Mouse (Mus musculus): Measurements from ENCODE around the gene Kif21a.
A peak's percentile ranks its signal among the peaks of the same experiment; 100 is the strongest.

The Kif21a gene

DNA sequence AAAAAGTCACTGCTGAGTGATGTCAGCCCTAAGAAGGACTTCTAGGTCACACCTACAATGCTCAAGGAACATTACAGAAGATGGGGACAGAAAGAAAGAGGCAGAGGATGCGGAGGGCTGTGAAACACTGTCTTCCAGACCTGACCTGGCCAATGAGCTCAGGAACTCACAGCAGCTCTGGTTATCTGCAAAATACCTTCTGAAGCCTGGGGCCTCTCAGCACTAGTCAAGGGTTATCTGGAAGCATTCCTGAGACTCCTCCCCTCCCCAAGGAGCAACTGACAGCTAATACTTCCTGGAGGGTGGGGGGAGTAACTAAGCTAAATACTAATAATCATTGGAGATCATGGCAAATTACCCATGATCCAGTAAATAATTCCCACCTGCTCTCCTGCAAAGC is 111.3 kb downstream of the Kif21a start:
- DNase-seq (ENCODE audit: extremely low spot score), result no peak

DNA sequence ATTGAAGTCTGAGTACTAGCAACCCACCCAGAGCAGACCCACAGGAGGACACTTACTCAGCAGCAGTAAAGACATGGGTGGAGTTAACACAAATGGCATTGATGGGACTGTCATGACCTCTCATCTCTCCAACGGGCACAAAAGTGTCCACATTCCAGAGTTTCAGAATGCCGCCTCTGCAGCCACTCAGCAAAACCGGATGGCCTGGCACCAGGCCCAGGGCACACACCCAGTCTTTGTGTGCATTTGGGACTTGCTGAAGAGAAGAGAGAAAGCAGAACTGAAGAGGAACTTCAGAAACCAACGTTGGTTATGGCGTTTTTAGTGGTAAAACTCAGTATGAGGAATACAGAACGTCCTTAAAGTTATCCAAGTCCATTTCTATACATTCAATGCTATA is 114.2 kb downstream of the Kif21a start:
- DNase-seq (ENCODE audit: extremely low spot score), result no peak

DNA sequence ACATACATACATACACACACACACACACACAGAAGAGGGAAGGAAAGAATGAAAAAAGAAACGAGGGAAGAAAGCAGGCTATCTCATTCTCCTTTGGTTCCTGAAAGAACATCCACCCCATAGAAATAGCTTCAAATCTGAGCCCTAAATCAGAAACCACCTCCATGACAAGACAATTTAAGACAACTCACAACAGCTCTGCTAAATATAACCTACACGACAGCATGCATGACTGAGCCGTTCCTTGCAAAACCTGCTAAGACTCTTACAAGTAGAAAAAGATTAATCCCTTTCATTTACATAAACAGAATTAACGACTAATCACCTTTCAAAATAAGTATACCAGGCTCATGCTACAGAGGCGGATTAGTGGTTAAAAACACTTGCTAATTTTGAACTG is 118.3 kb downstream of the Kif21a start:
- no peak for DNase-seq (ENCODE audit: extremely low spot score)

DNA sequence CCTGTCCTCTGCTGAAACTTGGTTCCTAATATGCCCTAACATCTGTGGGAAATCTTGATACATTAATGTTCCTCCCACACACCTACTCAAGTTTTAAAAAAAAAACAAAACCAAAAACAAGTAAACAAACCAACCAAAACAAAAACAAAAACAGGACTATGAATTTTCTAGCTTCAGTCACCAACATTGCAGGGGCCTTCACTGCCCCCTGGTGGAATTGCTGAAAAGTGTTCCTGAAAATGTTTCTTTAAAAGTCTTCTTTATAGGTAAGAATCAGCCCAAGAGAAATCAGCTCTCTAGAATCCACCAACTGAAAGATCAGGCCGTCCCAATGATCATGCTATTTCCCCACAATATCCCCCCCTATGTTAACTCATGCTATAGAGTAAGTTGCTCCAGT is 120.7 kb downstream of the Kif21a start:
- DNase-seq (ENCODE audit: extremely low spot score), result peak; percentile 36

DNA sequence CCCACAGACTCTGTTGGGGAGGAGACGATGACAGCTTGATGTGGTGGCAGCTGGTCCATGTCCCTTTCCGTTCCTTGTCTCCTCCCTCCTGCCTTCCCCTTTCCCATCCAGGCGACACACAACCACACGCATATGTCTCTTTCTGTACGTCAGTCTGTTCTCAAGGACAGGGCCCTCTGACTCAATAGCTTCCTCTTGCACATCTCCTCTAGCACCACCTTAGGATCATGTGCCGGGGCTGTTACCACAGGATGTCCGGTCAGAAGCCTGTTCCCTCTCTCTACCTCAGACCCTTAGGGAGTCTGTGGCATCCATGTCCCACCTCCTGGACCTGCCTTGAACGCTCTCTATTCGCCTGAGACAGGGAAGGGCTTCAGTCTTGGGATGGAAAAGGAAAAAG is 153.3 kb downstream of the Kif21a start:
- DNase-seq (ENCODE audit: extremely low spot score), result no peak

DNA sequence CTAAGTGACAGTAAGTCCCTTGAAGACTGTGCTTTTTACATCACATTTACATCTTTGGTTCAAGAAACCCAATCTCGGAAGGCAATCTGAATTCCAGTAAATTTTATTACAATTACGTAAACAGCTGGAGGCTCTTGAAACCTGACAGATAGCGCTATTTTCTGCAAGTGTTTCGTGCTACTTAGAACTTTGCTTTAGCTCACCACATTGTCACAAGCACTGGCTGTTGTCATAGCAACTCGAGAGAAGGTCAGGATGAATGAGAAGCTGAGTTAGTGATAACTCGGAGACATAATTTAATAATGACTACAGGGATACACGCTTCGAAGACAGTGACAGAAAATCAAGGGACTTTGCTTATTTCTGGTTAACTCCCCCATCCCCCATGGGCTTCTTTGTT is 162.3 kb downstream of the Kif21a start:
- no peak for DNase-seq (ENCODE audit: extremely low spot score)

All from embryo, embryonic 9.5 days (tissue).